Mouse (Mus musculus) MEL (cell line): Measurements from ENCODE around the gene Nutf2-ps1. TPM values are rescaled to one million over a fixed set of nuclear protein-coding genes. Genes with fewer than 3 reads are reported as not detected.

ENCODE experiments used
- DNase-seq: peaks from one replicate; pipeline ENCODE4 v3.0.0; 2011; ENCODE audit warnings: low read depth, low spot score
- H3K27ac ChIP-seq: 2 replicates; pipeline ENCODE4 v1.5.1; 2012; ENCODE audit warnings: low read depth, mild to moderate bottlenecking, control low read depth, low read length, moderate library complexity; ENCODE audit not compliant: control insufficient read depth
- H3K27me3 ChIP-seq, 2 experiments: fragments of 150-350 bp in 1 of 2; sonication (generic) in 1 of 2; 2 replicates each; pipeline ENCODE4 v1.6.1; 2012; ENCODE audit warnings: low read length in 2 of 2, mild to moderate bottlenecking in 2 of 2, improper control_type of control experiment in 1 of 2, moderate library complexity in 1 of 2; ENCODE audit not compliant: insufficient read depth in 2 of 2, control insufficient read depth in 1 of 2
- H3K36me3 ChIP-seq, 2 experiments: 2 replicates each; pipeline ENCODE4 v1.6.1; 2012 to 2014; ENCODE audit warnings: low read length in 2 of 2, improper control_type of control experiment in 1 of 2, inconsistent platforms in 1 of 2, mild to moderate bottlenecking in 1 of 2; ENCODE audit not compliant: insufficient read depth in 2 of 2, control insufficient read depth in 1 of 2
- H3K4me1 ChIP-seq, 2 experiments: fragments of 150-350 bp in 1 of 2; sonication (generic) in 1 of 2; 2 replicates each; pipeline ENCODE4 v1.6.1; 2012; ENCODE audit warnings: low read length in 2 of 2, improper control_type of control experiment in 1 of 2, mild to moderate bottlenecking in 1 of 2; ENCODE audit not compliant: insufficient read depth in 2 of 2, control insufficient read depth in 1 of 2
- H3K4me3 ChIP-seq, 2 experiments: fragments of 150-350 bp in 1 of 2; sonication (generic) in 1 of 2; 2 replicates each; pipeline ENCODE4 v1.5.1; 2012; ENCODE audit warnings: low read depth in 2 of 2, low read length in 2 of 2, mild to moderate bottlenecking in 2 of 2, moderate library complexity in 2 of 2, control low read depth in 1 of 2, improper control_type of control experiment in 1 of 2; ENCODE audit not compliant: control insufficient read depth in 1 of 2, insufficient read depth in 1 of 2
- H3K79me2 ChIP-seq: 2 replicates; pipeline ENCODE4 v1.6.1; 2012; ENCODE audit warnings: mild to moderate bottlenecking, low read length, moderate library complexity; ENCODE audit not compliant: control insufficient read depth, poor library complexity, insufficient read depth
- H3K9ac ChIP-seq: 2 replicates; pipeline ENCODE4 v1.6.1; 2012; ENCODE audit warnings: low read depth, mild to moderate bottlenecking, control low read depth, low read length, moderate library complexity; ENCODE audit not compliant: control insufficient read depth, poor library complexity, severe bottlenecking
- H3K9me3 ChIP-seq: fragments of 150-350 bp; sonication (generic); replicated peaks from 2 replicates; pipeline ENCODE4 v1.6.1; 2012; ENCODE audit warnings: mild to moderate bottlenecking, low read length, improper control_type of control experiment, moderate library complexity; ENCODE audit not compliant: insufficient read depth
- BHLHE40 ChIP-seq: IDR thresholded peaks from 2 replicates; pipeline ENCODE4 v1.6.1; 2012; ENCODE audit warnings: low read depth, mild to moderate bottlenecking, inconsistent platforms, low read length, improper control_type of control experiment, borderline replicate concordance
- CHD2 ChIP-seq: IDR thresholded peaks from 2 replicates; pipeline ENCODE4 v1.6.1; 2011; ENCODE audit warnings: low read length, improper control_type of control experiment
- CTCF ChIP-seq, 3 experiments: IDR thresholded peaks in 2 of 3; conservative IDR thresholded peaks in 1 of 3; 2 replicates each; pipeline ENCODE4 v1.5.1; 2011 to 2012; ENCODE audit warnings: low read length in 3 of 3, low read depth in 2 of 3, mild to moderate bottlenecking in 2 of 3, improper control_type of control experiment in 1 of 3, inconsistent platforms in 1 of 3, mixed read lengths in 1 of 3, moderate library complexity in 1 of 3; ENCODE audit not compliant: control insufficient read depth in 1 of 3, insufficient read depth in 1 of 3, poor library complexity in 1 of 3, severe bottlenecking in 1 of 3
- E2F4 ChIP-seq: IDR thresholded peaks from 2 replicates; pipeline ENCODE4 v1.6.1; 2011; ENCODE audit warnings: low read depth, low read length, improper control_type of control experiment, borderline replicate concordance
- ELF1 ChIP-seq: IDR thresholded peaks from 2 replicates; pipeline ENCODE4 v1.6.1; 2014; ENCODE audit warnings: low read depth, mild to moderate bottlenecking, inconsistent platforms, low read length, improper control_type of control experiment, moderate library complexity
- EP300 ChIP-seq, 2 experiments: IDR thresholded peaks; 2 replicates each; pipeline ENCODE4 v1.6.1; 2011; ENCODE audit warnings: improper control_type of control experiment in 2 of 2, low read length in 2 of 2, low read depth in 1 of 2, mild to moderate bottlenecking in 1 of 2
- ETS1 ChIP-seq: IDR thresholded peaks from 2 replicates; pipeline ENCODE4 v1.6.1; 2012; ENCODE audit warnings: low read depth, mild to moderate bottlenecking, inconsistent platforms, low read length, improper control_type of control experiment, moderate library complexity
- GABPA ChIP-seq: IDR thresholded peaks from 2 replicates; pipeline ENCODE4 v1.6.1; 2012; ENCODE audit warnings: low read depth, mild to moderate bottlenecking, inconsistent platforms, low read length, improper control_type of control experiment, moderate library complexity
- HCFC1 ChIP-seq: IDR thresholded peaks from 2 replicates; pipeline ENCODE4 v1.6.1; 2012; ENCODE audit warnings: low read depth, mild to moderate bottlenecking, inconsistent platforms, low read length, improper control_type of control experiment, moderate library complexity
- KAT2A ChIP-seq: conservative IDR thresholded peaks from 2 replicates; pipeline ENCODE4 v1.6.1; 2012; ENCODE audit warnings: low read depth, low read length, improper control_type of control experiment, inconsistent platforms
- MEF2A ChIP-seq: IDR thresholded peaks from 2 replicates; pipeline ENCODE4 v1.6.1; 2014; ENCODE audit warnings: low read depth, mild to moderate bottlenecking, inconsistent platforms, low read length, improper control_type of control experiment; ENCODE audit not compliant: poor library complexity, insufficient replicate concordance, severe bottlenecking; ENCODE audit errors: extremely low read depth
- MYB ChIP-seq: IDR thresholded peaks from 2 replicates; pipeline ENCODE4 v1.6.1; 2011; ENCODE audit warnings: mild to moderate bottlenecking, low read depth, low read length, improper control_type of control experiment
- POLR2A ChIP-seq, 2 experiments: IDR thresholded peaks; 2 replicates each; pipeline ENCODE4 v1.6.1; 2011 to 2012; ENCODE audit warnings: low read length in 2 of 2, mild to moderate bottlenecking in 2 of 2, control low read depth in 1 of 2, improper control_type of control experiment in 1 of 2, low read depth in 1 of 2, moderate library complexity in 1 of 2; ENCODE audit not compliant: control insufficient read depth in 1 of 2, insufficient read depth in 1 of 2, poor library complexity in 1 of 2
- POLR2AphosphoS5 ChIP-seq: IDR thresholded peaks from 2 replicates; pipeline ENCODE4 v1.6.1; 2012; ENCODE audit warnings: low read depth, borderline replicate concordance, mild to moderate bottlenecking, inconsistent platforms, low read length, moderate library complexity, mixed read lengths
- SIN3A ChIP-seq: IDR thresholded peaks from 2 replicates; pipeline ENCODE4 v1.6.1; 2012; ENCODE audit warnings: low read length, improper control_type of control experiment, inconsistent platforms
- SMC3 ChIP-seq: IDR thresholded peaks from 2 replicates; pipeline ENCODE4 v1.6.1; 2011; ENCODE audit warnings: low read depth, low read length, improper control_type of control experiment
- TAL1 ChIP-seq: IDR thresholded peaks from 2 replicates; pipeline ENCODE4 v1.6.1; 2012; ENCODE audit warnings: mild to moderate bottlenecking, inconsistent platforms, low read length, moderate library complexity, mixed read lengths
- TBP ChIP-seq: IDR thresholded peaks from 2 replicates; pipeline ENCODE4 v1.8.0; 2011; ENCODE audit warnings: low read depth, low read length, improper control_type of control experiment
- UBTF ChIP-seq: IDR thresholded peaks from 2 replicates; pipeline ENCODE4 v1.6.1; 2012; ENCODE audit warnings: low read depth, mild to moderate bottlenecking, inconsistent platforms, low read length, improper control_type of control experiment, moderate library complexity, borderline replicate concordance; ENCODE audit not compliant: insufficient read depth
- USF1 ChIP-seq: IDR thresholded peaks from 2 replicates; pipeline ENCODE4 v1.6.1; 2014; ENCODE audit warnings: low read depth, mild to moderate bottlenecking, inconsistent platforms, low read length, improper control_type of control experiment, moderate library complexity
- USF2 ChIP-seq, 2 experiments: IDR thresholded peaks; 2 replicates each; pipeline ENCODE4 v1.6.1; 2011 to 2012; ENCODE audit warnings: improper control_type of control experiment in 2 of 2, low read length in 2 of 2, borderline replicate concordance in 1 of 2, inconsistent platforms in 1 of 2, low read depth in 1 of 2, mild to moderate bottlenecking in 1 of 2; ENCODE audit not compliant: insufficient read depth in 1 of 2
- ZC3H11A ChIP-seq: IDR thresholded peaks from 2 replicates; pipeline ENCODE4 v1.6.1; 2012; ENCODE audit warnings: low read depth, mild to moderate bottlenecking, inconsistent platforms, low read length, improper control_type of control experiment
- ZKSCAN1 ChIP-seq: IDR thresholded peaks from 2 replicates; pipeline ENCODE4 v1.6.1; 2012; ENCODE audit warnings: low read depth, mild to moderate bottlenecking, inconsistent platforms, low read length, improper control_type of control experiment, moderate library complexity
- ZMIZ1 ChIP-seq: IDR thresholded peaks from 2 replicates; pipeline ENCODE4 v1.6.1; 2012; ENCODE audit warnings: low read depth, mild to moderate bottlenecking, inconsistent platforms, low read length, improper control_type of control experiment, moderate library complexity
- polyA plus RNA-seq, 2 experiments: library from polyadenylated mRNA; stranded (reverse) in 1 of 2; unstranded in 1 of 2; fragments of >175 nt in 1 of 2; fragments of >200 nt in 1 of 2; gene quantifications; 2 replicates each; pipeline versions ENCODE4 v1.2.1 to v1.2.4; 2012; ENCODE audit warnings: low replicate concordance in 2 of 2, low read depth in 1 of 2; ENCODE audit not compliant: insufficient read length in 2 of 2, insufficient read depth in 1 of 2, missing spikeins in 1 of 2
- total RNA-seq: library from RNA; depleted of rRNA; stranded (reverse); fragments of 300-350 nt; gene quantifications from 2 replicates; pipeline ENCODE4 v1.2.3, GENCODE M21; 2012

Gene Nutf2-ps1
- total and polyA plus RNA-seq, 3 experiments, result 53.1 to 398 TPM; not detected in 1

- Histone ChIP-seq H3K79me2 (no peaks in the 10 kb centered on the region), H3K36me3 (0 out of 4 replicates have a peak, but pooled peaks cover 0 to 3% of the 10 kb centered on the region in 2 experiments), H3K27me3 (peaks cover 15 to 17% of the 10 kb centered on the region in 2 experiments), H3K4me1 (peaks cover 0 to 8% of the 10 kb centered on the region in 2 experiments; a peak in 1 of 4 replicates), H3K4me3 (no peak overlapping the region), H3K9me3 (no peaks in the 10 kb centered on the region), H3K9ac (no peak overlapping the region), H3K27ac (no peak overlapping the region)
- no peak for DNase-seq
- TF ChIP-seq ZMIZ1, result no peak
- no peak for TF ChIP-seq MYB
- TF ChIP-seq EP300 (IDR thresholded peaks at IDR 0.05; ENCODE audit: low read depth in 1 of 2, low read length in 2 of 2), result no peak
These were observed 14.7 kb downstream of the Nutf2-ps1 start for GRCm38 (mm10) chr19:53574131-53574530.

GRCm38 (mm10) chr19:53573151-53573550, 15.7 kb downstream of the Nutf2-ps1 start:
- Histone ChIP-seq H3K4me3 (no peak overlapping the region), H3K36me3 (0 out of 4 replicates have a peak, but pooled peaks cover 0 to 3% of the 10 kb centered on the region in 2 experiments), H3K9ac (no peak overlapping the region), H3K79me2 (no peaks in the 10 kb centered on the region), H3K4me1 (peaks cover 0 to 8% of the 10 kb centered on the region in 2 experiments; a peak in 1 of 4 replicates), H3K27me3 (peaks cover 17 to 19% of the 10 kb centered on the region in 2 experiments), H3K27ac (no peak overlapping the region), H3K9me3 (no peaks in the 10 kb centered on the region)
- TF ChIP-seq KAT2A, result no peak
- TF ChIP-seq TAL1, result no peak
- TF ChIP-seq ZMIZ1, result no peak
- TF ChIP-seq EP300 (IDR thresholded peaks at IDR 0.05; ENCODE audit: low read depth in 1 of 2, low read length in 2 of 2), result no peak
- TF ChIP-seq ETS1, result no peak
- TF ChIP-seq SMC3, result no peak
- no peak for TF ChIP-seq CTCF (IDR thresholded peaks at IDR 0.05 in 2 of 3, conservative IDR thresholded peaks at IDR 0.05 in 1 of 3; ENCODE audit: control insufficient read depth in 1 of 3, insufficient read depth in 1 of 3, low read depth in 2 of 3, low read length in 3 of 3, poor library complexity in 1 of 3, severe bottlenecking in 1 of 3)
- no peak for TF ChIP-seq POLR2AphosphoS5
- no peak for TF ChIP-seq GABPA
- DNase-seq, result no peak

GRCm38 (mm10) chr19:53572607-53573006, 16.3 kb downstream of the Nutf2-ps1 start:
- no peak overlapping the region for H3K27ac ChIP-seq
- 0 out of 4 replicates have a peak, but pooled peaks cover 0 to 3% of the 10 kb centered on the region in 2 experiments for H3K36me3 ChIP-seq
- no peak overlapping the region for H3K9ac ChIP-seq
- no peak for TF ChIP-seq USF2 (IDR thresholded peaks at IDR 0.05; ENCODE audit: borderline replicate concordance in 1 of 2, insufficient read depth in 1 of 2, low read depth in 1 of 2, low read length in 2 of 2)
- TF ChIP-seq ETS1, result no peak
- no peak for TF ChIP-seq GABPA
- no peak for TF ChIP-seq E2F4
- no peak for TF ChIP-seq USF1
- no peak for TF ChIP-seq ZC3H11A
- no peak for TF ChIP-seq TBP
- TF ChIP-seq ELF1, result no peak
- no peak for TF ChIP-seq SIN3A
- TF ChIP-seq ZKSCAN1, result no peak
- TF ChIP-seq POLR2A (IDR thresholded peaks at IDR 0.05; ENCODE audit: control insufficient read depth in 1 of 2, insufficient read depth in 1 of 2, low read depth in 1 of 2, low read length in 2 of 2, poor library complexity in 1 of 2), result no peak
- no peak for TF ChIP-seq UBTF
- no peak for TF ChIP-seq POLR2AphosphoS5
- TF ChIP-seq MEF2A, result no peak
- TF ChIP-seq CHD2, result no peak
- TF ChIP-seq BHLHE40, result no peak
- no peak for TF ChIP-seq HCFC1
- H3K27me3 ChIP-seq, result peaks cover 17 to 19% of the 10 kb centered on the region in 2 experiments
- H3K4me3 ChIP-seq, result no peak overlapping the region
- no peak for DNase-seq
- no peaks in the 10 kb centered on the region for H3K79me2 ChIP-seq
- H3K9me3 ChIP-seq, result no peaks in the 10 kb centered on the region
- peaks cover 0 to 8% of the 10 kb centered on the region in 2 experiments; a peak in 1 of 4 replicates for H3K4me1 ChIP-seq
